Comparison of ENCODE assay signal across 31 mouse cellular contexts in the genomic region with DNA sequence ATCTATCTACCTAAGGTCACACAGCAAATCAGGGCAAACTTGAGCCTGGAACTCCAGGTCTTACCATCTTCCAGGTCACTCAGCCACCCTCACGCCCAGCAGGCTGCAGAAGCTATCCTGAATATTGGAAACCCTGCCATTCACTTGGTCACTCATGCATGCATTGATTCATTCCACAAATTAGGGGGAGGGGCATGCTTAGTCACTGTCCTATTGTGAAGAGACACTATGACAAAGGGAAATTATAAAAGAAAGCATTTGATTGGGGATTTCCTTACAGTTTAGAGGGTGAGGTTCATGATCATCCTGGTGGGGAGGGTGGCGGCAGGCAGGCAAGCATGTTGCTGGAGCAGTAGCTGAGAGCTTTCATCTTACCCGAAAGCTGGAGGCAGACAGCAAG. TPM values are rescaled to one million over a fixed set of nuclear protein-coding genes. Genes with fewer than 3 reads are reported as not detected.
"Had no signal": no experiment of that assay in that cellular context is flagged by ENCODE, and none has a peak within 500 bp of the region (broad histone marks: within the 10 kb centered on the region; RNA-seq: fewer than 3 reads in every experiment).

No protein-coding gene starts in this region.

- H3K36me3 ChIP-seq: limb, embryonic 12.5 days; limb, embryonic 15.5 days; midbrain, embryonic 10.5 days had no signal

- H3K4me2 ChIP-seq: limb, embryonic 12.5 days; limb, embryonic 15.5 days; liver, embryonic 11.5 days; lung, embryonic 14.5 days; midbrain, embryonic 13.5 days; neural tube, embryonic 13.5 days had no signal

- DNase-seq: kidney, adult 8-10 months; kidney, postnatal 14 days; kidney, postnatal 4 days; layer of hippocampus, adult 9-11 months; layer of hippocampus, postnatal 36 days; left cerebral cortex, postnatal 4 days; liver, postnatal 0 days; lung, embryonic 14.5 days; right cerebral cortex, adult 18-20 months; right cerebral cortex, postnatal 14 days; right cerebral cortex, postnatal 4 days; thymus, adult 2 months; thymus, postnatal 14 days; thymus, postnatal 4 days had no signal

- ATAC-seq: liver, postnatal 0 days; lung, postnatal 0 days; midbrain, embryonic 13.5 days; midbrain, embryonic 16.5 days had no signal

- H3K9ac ChIP-seq: limb, embryonic 12.5 days; limb, embryonic 15.5 days; liver, embryonic 14.5 days; liver, postnatal 0 days; lung, embryonic 14.5 days; midbrain, embryonic 13.5 days; neural tube, embryonic 13.5 days had no signal

- H3K4me3 ChIP-seq: left cerebral cortex, adult 2 months; limb, embryonic 12.5 days; limb, embryonic 15.5 days; midbrain, embryonic 10.5 days; midbrain, embryonic 13.5 days; myocyte; neural tube, embryonic 13.5 days had no signal

- H3K27me3 ChIP-seq: limb, embryonic 12.5 days; limb, embryonic 15.5 days; midbrain, embryonic 13.5 days; neural tube, embryonic 13.5 days had no signal

- H3K27ac ChIP-seq: left cerebral cortex, adult 2 months; limb, embryonic 12.5 days; limb, embryonic 15.5 days; liver, embryonic 14.5 days; macrophage; midbrain, embryonic 10.5 days; midbrain, embryonic 13.5 days; neural tube, embryonic 13.5 days; stomach, postnatal 0 days had no signal

- H3K9me3 ChIP-seq: limb, embryonic 12.5 days; limb, embryonic 15.5 days; midbrain, embryonic 10.5 days; midbrain, embryonic 13.5 days; neural tube, embryonic 13.5 days had no signal

RNA-seq across cellular contexts. Expression of a gene that starts 24.9 kb away (rescaled TPM):
- polyA plus RNA-seq: macrophage had no signal

RNA-seq across cellular contexts. Expression of a gene that starts 29.5 kb away (rescaled TPM):
- total RNA-seq: layer of hippocampus, postnatal 36 days; left cerebral cortex, postnatal 14 days; left cerebral cortex, postnatal 4 days; megakaryocyte, adult 5-6 weeks; monocyte, adult 5-6 weeks; neutrophil, adult 5-6 weeks had no signal
- polyA plus RNA-seq: liver, embryonic 11.5 days; lung, embryonic 14.5 days; macrophage; midbrain, embryonic 10.5 days; midbrain, embryonic 13.5 days; midbrain, embryonic 16.5 days; myocyte; neural tube, embryonic 13.5 days had no signal

RNA-seq across cellular contexts. Expression of a gene that starts 53.3 kb away (rescaled TPM):
- total RNA-seq: megakaryocyte, adult 5-6 weeks; monocyte, adult 5-6 weeks; neutrophil, adult 5-6 weeks had no signal
- polyA plus RNA-seq: macrophage had no signal
